Mouse (Mus musculus) heart, embryonic 12.5 days (tissue): Measurements from ENCODE around the gene Gm49353. TPM values are rescaled to one million over a fixed set of nuclear protein-coding genes. Genes with fewer than 3 reads are reported as not detected.

Experiments
- ATAC-seq: fragments of 200-750 bp; cut with Nextera tagmentation; 2 replicates; pipeline ENCODE4 v1.8.0; 2017; ENCODE audit warnings: moderate TSS enrichment, moderate library complexity; ENCODE audit not compliant: insufficient number of reproducible peaks, low FRiP score
- H3K27ac ChIP-seq: fragments of 300-500 bp; sonication (generic); 2 replicates; pipeline ENCODE4 v1.5.1; 2016; ENCODE audit warnings: mild to moderate bottlenecking, moderate library complexity; ENCODE audit not compliant: poor library complexity, severe bottlenecking
- H3K27me3 ChIP-seq: fragments of 300-500 bp; sonication (generic); replicated peaks from 2 replicates; pipeline ENCODE4 v1.6.1; 2016; ENCODE audit warnings: mild to moderate bottlenecking, moderate library complexity
- H3K36me3 ChIP-seq: fragments of 300-500 bp; sonication (generic); 2 replicates; pipeline ENCODE4 v1.6.1; 2016; ENCODE audit warnings: mild to moderate bottlenecking, moderate library complexity
- H3K4me1 ChIP-seq: fragments of 300-500 bp; sonication (generic); replicated peaks from 2 replicates; pipeline ENCODE4 v1.6.1; 2016; ENCODE audit warnings: mild to moderate bottlenecking
- H3K4me2 ChIP-seq: fragments of 300-500 bp; sonication (generic); 2 replicates; pipeline ENCODE4 v1.6.1; 2016; ENCODE audit warnings: mild to moderate bottlenecking, moderate library complexity
- H3K4me3 ChIP-seq: fragments of 300-500 bp; sonication (generic); 2 replicates; pipeline ENCODE4 v1.5.1; 2016; ENCODE audit warnings: mild to moderate bottlenecking
- H3K9ac ChIP-seq: fragments of 300-500 bp; sonication (generic); 2 replicates; pipeline ENCODE4 v1.6.1; 2016; ENCODE audit warnings: mild to moderate bottlenecking, moderate library complexity
- H3K9me3 ChIP-seq: fragments of 300-500 bp; sonication (generic); replicated peaks from 2 replicates; pipeline ENCODE4 v1.6.1; 2016; ENCODE audit warnings: mild to moderate bottlenecking, moderate library complexity
- WGBS: fragments of 180-500 bp; shearing (Covaris S2); methylation state at CpG from one replicate; pipeline ENCODE4 v1.1.7; 2016; 5-methylcytosine and 5-hydroxymethylcytosine counted together
- polyA plus RNA-seq: library from polyadenylated mRNA; unstranded; fragments of >200 nt; fragmentation: Nextera tagmentation; extraction: Ambion mirVana; gene quantifications from 2 replicates; pipeline ENCODE4 v1.2.1, GENCODE M21; 2016

The Gm49353 gene
- polyA plus RNA-seq, 1 experiment from 2014 or later = not detected

- no peak for ATAC-seq
- H3K9me3 ChIP-seq = 0 out of 2 replicates have a peak, but pooled peaks cover 8% of the 10 kb centered on the region
- 76% methylated on average over 1 of the region's 1 CpGs for WGBS
- no peak overlapping the region for H3K4me2 ChIP-seq
- H3K4me3 ChIP-seq = no peak overlapping the region
- H3K9ac ChIP-seq = no peak overlapping the region
- H3K36me3 ChIP-seq = no peaks in the 10 kb centered on the region
- no peaks in the 10 kb centered on the region for H3K4me1 ChIP-seq
- H3K27me3 ChIP-seq = no peaks in the 10 kb centered on the region
- no peak overlapping the region for H3K27ac ChIP-seq
Measured at GRCm38 (mm10) chr10:29200609-29201008, 1.9 kb downstream of the Gm49353 start.

GRCm38 (mm10) chr10:29206730-29207129, 8.0 kb downstream of the Gm49353 start:
- no peak overlapping the region for H3K27ac ChIP-seq
- no peaks in the 10 kb centered on the region for H3K36me3 ChIP-seq
- no peak for ATAC-seq
- H3K4me2 ChIP-seq = no peak overlapping the region
- no peaks in the 10 kb centered on the region for H3K4me1 ChIP-seq
- no peaks in the 10 kb centered on the region for H3K9me3 ChIP-seq
- H3K9ac ChIP-seq = no peak overlapping the region
- H3K4me3 ChIP-seq = no peak overlapping the region
- no peaks in the 10 kb centered on the region for H3K27me3 ChIP-seq

- H3K36me3 ChIP-seq = no peaks in the 10 kb centered on the region
- no peaks in the 10 kb centered on the region for H3K27me3 ChIP-seq
- WGBS = 37% methylated on average over 3 of the region's 3 CpGs
- ATAC-seq = no peak
- H3K4me1 ChIP-seq = no peaks in the 10 kb centered on the region
- H3K9me3 ChIP-seq = no peaks in the 10 kb centered on the region
- H3K9ac ChIP-seq = no peak overlapping the region
- no peak overlapping the region for H3K27ac ChIP-seq
- no peak overlapping the region for H3K4me2 ChIP-seq
- H3K4me3 ChIP-seq = no peak overlapping the region
Measured at GRCm38 (mm10) chr10:29208735-29209134, 10.0 kb downstream of the Gm49353 start.

GRCm38 (mm10) chr10:29211453-29211852, 12.7 kb downstream of the Gm49353 start, which contains the start of gene 9330159F19Rik:
Gene 9330159F19Rik, plus strand, starts transcription at chr10:29211606.
- no peak within 1 kb of the TSS for H3K4me2 ChIP-seq
- 16% methylated on average over 4 of the region's 4 CpGs for WGBS
- H3K36me3 ChIP-seq = no peaks in the 10 kb centered on the region
- H3K9me3 ChIP-seq = no peaks in the 10 kb centered on the region
- no peak for ATAC-seq
- no peak within 1 kb of the TSS for H3K27ac ChIP-seq
- no peak within 1 kb of the TSS for H3K4me3 ChIP-seq
- H3K4me1 ChIP-seq = no peaks in the 10 kb centered on the region
- H3K27me3 ChIP-seq = no peaks in the 10 kb centered on the region
- no peak within 1 kb of the TSS for H3K9ac ChIP-seq

- 56% methylated on average over 3 of the region's 3 CpGs for WGBS
Measured at GRCm38 (mm10) chr10:29213534-29214100, 14.9 kb downstream of the Gm49353 start.

GRCm38 (mm10) chr10:29216957-29217356, 18.2 kb downstream of the Gm49353 start:
- no peak overlapping the region for H3K27ac ChIP-seq
- no peaks in the 10 kb centered on the region for H3K27me3 ChIP-seq
- H3K9me3 ChIP-seq = no peaks in the 10 kb centered on the region
- H3K4me3 ChIP-seq = no peak overlapping the region
- no peaks in the 10 kb centered on the region for H3K4me1 ChIP-seq
- no peaks in the 10 kb centered on the region for H3K36me3 ChIP-seq
- no peak overlapping the region for H3K9ac ChIP-seq
- H3K4me2 ChIP-seq = no peak overlapping the region
- WGBS = 78% methylated on average over 1 of the region's 1 CpGs
- no peak for ATAC-seq

More at GRCm38 (mm10) chr10:29213534-29214100, 14.9 kb downstream of the Gm49353 start:
- Histone ChIP-seq H3K4me2 (no peak overlapping the region), H3K9me3 (no peaks in the 10 kb centered on the region), H3K4me3 (no peak overlapping the region), H3K9ac (no peak overlapping the region), H3K4me1 (no peaks in the 10 kb centered on the region), H3K27me3 (no peaks in the 10 kb centered on the region), H3K36me3 (no peaks in the 10 kb centered on the region), H3K27ac (no peak overlapping the region)
- no peak for ATAC-seq

- Histone ChIP-seq H3K4me1 (no peaks in the 10 kb centered on the region), H3K9me3 (no peaks in the 10 kb centered on the region), H3K27ac (no peak overlapping the region), H3K9ac (no peak overlapping the region), H3K4me2 (no peak overlapping the region), H3K27me3 (no peaks in the 10 kb centered on the region), H3K4me3 (no peak overlapping the region), H3K36me3 (no peaks in the 10 kb centered on the region)
- 81% methylated on average over 2 of the region's 2 CpGs for WGBS
- no peak for ATAC-seq
Measured at GRCm38 (mm10) chr10:29217451-29217850, 18.7 kb downstream of the Gm49353 start.

- no peaks in the 10 kb centered on the region for H3K4me1 ChIP-seq
- WGBS = 82% methylated on average over 4 of the region's 4 CpGs
- no peaks in the 10 kb centered on the region for H3K9me3 ChIP-seq
- ATAC-seq = no peak
- no peaks in the 10 kb centered on the region for H3K36me3 ChIP-seq
- no peak overlapping the region for H3K4me3 ChIP-seq
- H3K9ac ChIP-seq = no peak overlapping the region
- no peaks in the 10 kb centered on the region for H3K27me3 ChIP-seq
- no peak overlapping the region for H3K4me2 ChIP-seq
- no peak overlapping the region for H3K27ac ChIP-seq
Measured at GRCm38 (mm10) chr10:29225329-29225728, 26.6 kb downstream of the Gm49353 start.

GRCm38 (mm10) chr10:29231208-29231607, 32.5 kb downstream of the Gm49353 start:
- no peaks in the 10 kb centered on the region for H3K36me3 ChIP-seq
- H3K27ac ChIP-seq = no peak overlapping the region
- WGBS = 72% methylated on average over 2 of the region's 2 CpGs
- ATAC-seq = no peak
- no peak overlapping the region for H3K4me3 ChIP-seq
- no peaks in the 10 kb centered on the region for H3K27me3 ChIP-seq
- H3K9ac ChIP-seq = no peak overlapping the region
- H3K9me3 ChIP-seq = no peaks in the 10 kb centered on the region
- H3K4me1 ChIP-seq = no peaks in the 10 kb centered on the region
- H3K4me2 ChIP-seq = no peak overlapping the region

Other genes starting within 250 kb of the Gm49353 start
- not detected in 2 replicates for gene 2310057J18Rik, start 212.7 kb upstream of the Gm49353 start, polyA plus RNA-seq
- gene Soga3, start 55.1 kb upstream of the Gm49353 start, polyA plus RNA-seq = 0.38 and 1.3 TPM in 2 replicates
- gene 9330159F19Rik, start 12.7 kb downstream of the Gm49353 start, polyA plus RNA-seq = 0.14 and 0.27 TPM in 2 replicates
- 27.2 and 28.5 TPM in 2 replicates for gene Echdc1, start 114.2 kb downstream of the Gm49353 start, polyA plus RNA-seq
- 36.4 and 36.9 TPM in 2 replicates for gene Rnf146, start 163.5 kb downstream of the Gm49353 start, polyA plus RNA-seq